Mouse (Mus musculus): ENCODE results near the gene Gm47959. TPM values are rescaled to one million over a fixed set of nuclear protein-coding genes. Genes with fewer than 3 reads are reported as not detected.

The Gm47959 gene
- polyA plus RNA-seq, 2 experiments = not detected

- WGBS (ENCODE audit: insufficient replicate concordance) = 19% methylated on average over 1 of the region's 1 CpGs
- Histone ChIP-seq H3K9me3 (ENCODE audit: control insufficient read depth, low read length) (no peaks in the 10 kb centered on the region), H3K9ac (replicated peaks) (no peak overlapping the region), H3K4me1 (replicated peaks; ENCODE audit: control insufficient read depth in 2 of 2, insufficient read depth in 2 of 2, low read length in 1 of 2) (no peaks in the 10 kb centered on the region), H3K4me2 (ENCODE audit: low read depth) (no peak overlapping the region), H3K36me3 (replicated peaks; ENCODE audit: control insufficient read depth, insufficient read depth, low read depth) (no peaks in the 10 kb centered on the region), H3K27me3 (ENCODE audit: control insufficient read depth, insufficient read depth, low read length) (no peaks in the 10 kb centered on the region), H3K4me3 (ENCODE audit: insufficient read depth in 1 of 2, low read depth in 2 of 2, low read length in 2 of 2) (no peak overlapping the region), H3K27ac (no peak overlapping the region)
- no peak for DNase-seq (ENCODE audit: low read depth in 3 of 3, low spot score in 3 of 3)
- ATAC-seq (ENCODE audit: insufficient read depth) = no peak
- TF ChIP-seq EP300 (IDR thresholded peaks at IDR 0.05; ENCODE audit: low read depth) (no peak), CTCF (IDR thresholded peaks at IDR 0.05; ENCODE audit: low read depth) (no peak)
These were observed 16.2 kb downstream of the Gm47959 start for GRCm38 (mm10) chr1:83016556-83016955.

GRCm38 (mm10) chr1:83031950-83032349 is 31.6 kb downstream of the Gm47959 start:
- Histone ChIP-seq H3K36me3 (replicated peaks; ENCODE audit: control insufficient read depth, insufficient read depth, low read depth) (no peaks in the 10 kb centered on the region), H3K4me3 (ENCODE audit: insufficient read depth in 1 of 2, low read depth in 2 of 2, low read length in 2 of 2) (no peak overlapping the region), H3K4me1 (replicated peaks; ENCODE audit: control insufficient read depth in 2 of 2, insufficient read depth in 2 of 2, low read length in 1 of 2) (no peaks in the 10 kb centered on the region), H3K4me2 (ENCODE audit: low read depth) (no peak overlapping the region), H3K9me3 (ENCODE audit: control insufficient read depth, low read length) (no peaks in the 10 kb centered on the region), H3K9ac (replicated peaks) (no peak overlapping the region), H3K27ac (no peak overlapping the region), H3K27me3 (ENCODE audit: control insufficient read depth, insufficient read depth, low read length) (no peaks in the 10 kb centered on the region)
- no peak for ATAC-seq (ENCODE audit: insufficient read depth)
- DNase-seq (ENCODE audit: low read depth in 3 of 3, low spot score in 3 of 3) = no peak
- no peak for TF ChIP-seq EP300 (IDR thresholded peaks at IDR 0.05; ENCODE audit: low read depth)
- TF ChIP-seq CTCF (IDR thresholded peaks at IDR 0.05; ENCODE audit: low read depth) = no peak
- 24% methylated on average over 1 of the region's 1 CpGs for WGBS (ENCODE audit: insufficient replicate concordance)

GRCm38 (mm10) chr1:83032508-83032907 is 32.2 kb downstream of the Gm47959 start:
- 67% methylated on average over 6 of the region's 6 CpGs for WGBS (ENCODE audit: insufficient replicate concordance)

GRCm38 (mm10) chr1:83034509-83034908 is 34.2 kb downstream of the Gm47959 start:
- H3K4me2 ChIP-seq (ENCODE audit: low read depth) = no peak overlapping the region
- H3K36me3 ChIP-seq (replicated peaks; ENCODE audit: control insufficient read depth, insufficient read depth, low read depth) = no peaks in the 10 kb centered on the region
- H3K27me3 ChIP-seq (ENCODE audit: control insufficient read depth, insufficient read depth, low read length) = no peaks in the 10 kb centered on the region; the same call in 1 of the 2 replicates
- H3K27ac ChIP-seq = no peak overlapping the region
- no peaks in the 10 kb centered on the region for H3K9me3 ChIP-seq (ENCODE audit: control insufficient read depth, low read length)
- no peak overlapping the region for H3K4me3 ChIP-seq (ENCODE audit: insufficient read depth in 1 of 2, low read depth in 2 of 2, low read length in 2 of 2)
- TF ChIP-seq CTCF (IDR thresholded peaks at IDR 0.05; ENCODE audit: low read depth) (no peak), EP300 (IDR thresholded peaks at IDR 0.05; ENCODE audit: low read depth) (no peak)
- no peak for ATAC-seq (ENCODE audit: insufficient read depth)
- 42% methylated on average over 5 of the region's 5 CpGs for WGBS (ENCODE audit: insufficient replicate concordance)
- no peak for DNase-seq (ENCODE audit: low read depth in 3 of 3, low spot score in 3 of 3)
- no peak overlapping the region for H3K9ac ChIP-seq (replicated peaks)
- no peaks in the 10 kb centered on the region for H3K4me1 ChIP-seq (replicated peaks; ENCODE audit: control insufficient read depth in 2 of 2, insufficient read depth in 2 of 2, low read length in 1 of 2)

More at GRCm38 (mm10) chr1:83032508-83032907, 32.2 kb downstream of the Gm47959 start:
- Histone ChIP-seq H3K27me3 (ENCODE audit: control insufficient read depth, insufficient read depth, low read length) (no peaks in the 10 kb centered on the region), H3K4me3 (ENCODE audit: insufficient read depth in 1 of 2, low read depth in 2 of 2, low read length in 2 of 2) (no peak overlapping the region), H3K36me3 (replicated peaks; ENCODE audit: control insufficient read depth, insufficient read depth, low read depth) (no peaks in the 10 kb centered on the region), H3K4me2 (ENCODE audit: low read depth) (no peak overlapping the region), H3K9ac (replicated peaks) (no peak overlapping the region), H3K27ac (no peak overlapping the region), H3K4me1 (replicated peaks; ENCODE audit: control insufficient read depth in 2 of 2, insufficient read depth in 2 of 2, low read length in 1 of 2) (no peaks in the 10 kb centered on the region), H3K9me3 (ENCODE audit: control insufficient read depth, low read length) (no peaks in the 10 kb centered on the region)
- TF ChIP-seq CTCF (IDR thresholded peaks at IDR 0.05; ENCODE audit: low read depth) (no peak), EP300 (IDR thresholded peaks at IDR 0.05; ENCODE audit: low read depth) (no peak)
- ATAC-seq (ENCODE audit: insufficient read depth) (no peak), DNase-seq (ENCODE audit: low read depth in 3 of 3, low spot score in 3 of 3) (no peak)

GRCm38 (mm10) chr1:83036892-83037667 is 36.7 kb downstream of the Gm47959 start:
- Histone ChIP-seq H3K9me3 (ENCODE audit: control insufficient read depth, low read length) (no peaks in the 10 kb centered on the region), H3K4me2 (ENCODE audit: low read depth) (no peak overlapping the region), H3K27me3 (ENCODE audit: control insufficient read depth, insufficient read depth, low read length) (no peaks in the 10 kb centered on the region; the same call in 1 of the 2 replicates), H3K27ac (no peak overlapping the region), H3K9ac (replicated peaks) (no peak overlapping the region), H3K4me1 (replicated peaks; ENCODE audit: control insufficient read depth in 2 of 2, insufficient read depth in 2 of 2, low read length in 1 of 2) (no peaks in the 10 kb centered on the region), H3K4me3 (ENCODE audit: insufficient read depth in 1 of 2, low read depth in 2 of 2, low read length in 2 of 2) (no peak overlapping the region), H3K36me3 (replicated peaks; ENCODE audit: control insufficient read depth, insufficient read depth, low read depth) (no peaks in the 10 kb centered on the region)
- TF ChIP-seq CTCF (IDR thresholded peaks at IDR 0.05; ENCODE audit: low read depth) (no peak), EP300 (IDR thresholded peaks at IDR 0.05; ENCODE audit: low read depth) (no peak)
- ATAC-seq (ENCODE audit: insufficient read depth) = no peak
- WGBS (ENCODE audit: insufficient replicate concordance) = 57% methylated on average over 11 of the region's 11 CpGs
- no peak for DNase-seq (ENCODE audit: low read depth in 3 of 3, low spot score in 3 of 3)
